Mouse (Mus musculus) small intestine, adult 2 months (tissue): ENCODE results near the gene Cox4i2.

Experiments used
- CTCF ChIP-seq: fragments of 200-500 bp; IDR thresholded peaks from 2 replicates; pipeline ENCODE4 v1.5.1; 2012; ENCODE audit warnings: low read depth, mild to moderate bottlenecking, control low read depth, inconsistent platforms, low read length, moderate library complexity, mixed read lengths; ENCODE audit not compliant: insufficient replicate concordance, insufficient read length; ENCODE audit errors: extremely low read depth
- POLR2A ChIP-seq: fragments of 200-500 bp; IDR thresholded peaks from 2 replicates; pipeline ENCODE4 v1.6.1; 2012; ENCODE audit warnings: low read depth, mild to moderate bottlenecking, control low read depth, inconsistent platforms, low read length, moderate library complexity

DNA sequence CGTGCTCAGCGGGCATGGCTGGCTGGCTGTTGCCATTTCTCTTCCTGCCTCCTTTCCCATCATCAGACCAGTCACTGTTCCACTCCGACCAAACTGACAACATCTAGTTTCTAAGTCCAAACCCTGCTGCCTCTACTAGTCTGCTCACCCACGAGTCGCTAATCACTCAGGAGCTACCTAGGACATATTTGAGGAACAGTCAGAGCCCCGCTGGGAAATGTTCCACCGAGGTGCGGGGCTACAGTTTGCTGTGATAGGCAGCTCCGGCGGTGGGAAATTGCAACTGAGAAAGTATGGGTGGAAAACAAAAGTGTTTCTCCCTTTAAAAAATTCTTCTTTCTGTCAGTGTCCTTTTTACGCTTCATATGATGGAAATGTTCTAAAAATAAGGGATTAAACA lies 36.3 kb upstream of the Cox4i2 start:
- TF ChIP-seq POLR2A (no peak), CTCF (no peak)
